Mouse (Mus musculus) spleen, postnatal 4 days (tissue): ENCODE measurements around the gene Fibp.
A peak's percentile ranks its signal among the peaks of the same experiment; 100 is the strongest.

Experiments used
- DNase-seq, 2 experiments: peaks; one replicate each; pipeline ENCODE4 v3.0.0; 2022; ENCODE audit warnings: low spot score in 2 of 2

Fibp gene

DNA sequence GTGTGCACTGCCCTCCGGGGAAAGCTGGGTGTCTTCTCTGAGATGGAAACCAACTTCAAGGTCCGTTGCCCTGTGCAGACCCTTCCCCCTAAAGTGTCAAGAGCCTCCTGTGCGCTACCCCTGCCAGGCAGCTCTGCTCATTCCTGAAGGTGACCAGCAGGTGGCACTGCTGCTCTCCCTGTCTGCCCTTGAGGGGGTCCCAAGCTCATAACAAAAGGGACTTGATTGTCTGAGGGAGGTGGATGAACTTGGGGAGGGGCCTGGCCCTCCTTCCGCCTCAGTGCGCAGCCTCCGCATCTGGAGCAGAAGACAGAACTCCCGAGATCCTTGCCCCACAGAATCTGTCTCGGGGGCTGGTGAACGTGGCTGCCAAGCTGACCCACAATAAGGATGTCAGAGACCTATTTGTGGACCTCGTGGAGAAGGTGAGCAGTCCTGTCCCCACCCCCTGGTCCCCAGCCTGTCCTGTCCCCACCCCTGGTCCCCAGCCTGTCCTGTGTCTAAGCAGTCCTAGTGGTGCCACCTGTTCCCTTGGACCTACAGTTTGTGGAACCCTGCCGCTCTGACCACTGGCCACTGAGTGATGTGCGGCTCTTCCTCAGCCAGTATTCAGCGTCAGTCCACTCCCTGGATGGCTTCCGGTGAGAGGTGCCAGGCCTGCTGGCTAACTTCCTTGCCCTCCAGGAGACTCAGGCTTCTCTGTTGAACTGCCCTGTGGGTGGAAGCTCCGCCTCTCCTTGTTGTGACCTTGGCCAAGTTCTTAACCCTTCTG, 3.6 kb downstream of the Fibp start:
- peak in 1 of 2 experiments; percentile 83 for DNase-seq

DNA sequence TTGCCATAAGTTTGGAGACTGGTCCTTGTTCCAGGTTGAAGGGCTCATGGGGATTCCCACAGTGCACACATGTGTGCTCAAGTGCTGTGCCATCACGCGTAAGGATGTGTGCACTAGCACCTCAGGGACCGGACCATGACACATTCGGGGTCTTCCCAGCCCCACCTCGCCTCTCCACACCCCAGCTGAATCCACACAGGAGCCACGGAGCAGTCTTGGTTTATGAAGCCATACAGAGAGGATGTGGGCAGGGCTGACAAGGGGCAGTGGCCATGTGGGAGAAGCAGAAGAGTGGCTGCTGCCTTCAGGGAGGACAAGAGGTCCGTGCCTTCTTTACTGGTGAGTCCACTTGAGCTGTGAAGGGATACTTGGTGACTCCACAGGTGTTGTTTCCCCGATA, 4.6 kb downstream of the Fibp start:
- no peak for DNase-seq

DNA sequence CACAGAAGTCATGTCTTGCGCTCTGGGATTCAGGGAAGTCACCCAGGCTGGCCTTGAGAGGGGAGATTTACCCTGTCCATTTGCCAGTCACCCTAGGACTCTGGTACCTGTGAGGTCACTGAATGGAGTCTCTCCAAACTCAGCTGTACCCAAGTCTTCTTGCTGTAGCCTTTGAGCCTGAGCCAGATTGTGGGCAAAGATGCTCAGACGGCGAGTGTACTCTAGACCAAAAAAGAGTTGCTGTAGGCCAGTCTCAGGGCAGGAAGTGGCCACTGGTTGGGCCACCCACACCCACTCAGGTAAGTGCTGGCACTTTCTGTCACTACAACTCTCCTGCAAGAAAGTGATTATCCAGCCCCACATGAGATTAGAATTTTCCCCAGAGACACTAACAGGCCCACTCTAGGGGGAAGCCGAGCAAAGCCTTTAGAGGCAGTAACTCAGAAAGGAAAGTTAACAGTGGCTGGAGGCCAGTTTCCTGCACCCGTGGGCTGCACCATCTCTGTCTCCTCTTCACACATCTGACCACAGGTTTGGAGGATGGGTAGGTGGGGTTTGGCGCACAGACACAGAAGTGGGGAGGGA, 6.6 kb downstream of the Fibp start:
- DNase-seq = no peak

DNA sequence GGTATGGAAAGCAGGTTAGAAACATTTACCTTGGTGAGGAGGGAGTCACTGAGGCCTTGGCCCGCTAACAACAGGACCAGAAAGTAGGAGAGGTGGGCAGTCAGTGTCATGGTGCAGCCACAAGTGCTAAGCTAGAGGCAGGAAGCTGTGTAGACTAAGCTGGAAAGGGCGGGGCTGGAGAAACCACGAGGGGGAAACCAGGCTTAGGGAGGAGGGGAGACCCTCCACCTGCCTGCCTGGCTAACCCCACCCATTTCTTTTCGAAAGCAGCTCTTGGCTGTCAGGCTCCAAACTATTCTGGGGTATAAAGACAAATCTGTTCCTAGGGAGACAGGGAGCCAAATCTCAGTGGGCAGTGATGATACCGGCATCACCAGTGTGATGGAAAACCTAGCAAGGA, 8.0 kb downstream of the Fibp start, which contains the start of gene Ctsw:
Gene Ctsw (minus strand): TSS at position 134 of the 400 bp plus-strand sequence.
- DNase-seq = no peak

DNA sequence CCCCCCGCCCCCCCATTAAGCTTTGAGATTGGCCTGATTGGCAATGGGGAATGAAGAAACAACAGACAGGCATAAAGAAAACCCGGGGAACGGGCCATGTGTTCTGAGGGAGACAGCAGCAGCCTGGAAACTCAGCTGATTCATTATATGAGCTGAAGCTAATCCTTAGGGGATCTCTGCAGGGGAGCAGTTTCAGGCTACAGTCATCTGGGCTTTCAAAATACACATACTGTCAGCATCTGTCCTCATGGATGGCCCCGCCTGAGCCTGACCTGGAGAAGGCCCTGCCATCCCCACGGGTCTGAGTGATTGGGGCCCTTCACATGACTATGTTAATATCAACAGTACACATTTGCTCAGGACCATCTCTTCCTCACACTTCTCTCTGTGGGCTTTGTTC, 11.4 kb downstream of the Fibp start:
- DNase-seq = no peak

DNA sequence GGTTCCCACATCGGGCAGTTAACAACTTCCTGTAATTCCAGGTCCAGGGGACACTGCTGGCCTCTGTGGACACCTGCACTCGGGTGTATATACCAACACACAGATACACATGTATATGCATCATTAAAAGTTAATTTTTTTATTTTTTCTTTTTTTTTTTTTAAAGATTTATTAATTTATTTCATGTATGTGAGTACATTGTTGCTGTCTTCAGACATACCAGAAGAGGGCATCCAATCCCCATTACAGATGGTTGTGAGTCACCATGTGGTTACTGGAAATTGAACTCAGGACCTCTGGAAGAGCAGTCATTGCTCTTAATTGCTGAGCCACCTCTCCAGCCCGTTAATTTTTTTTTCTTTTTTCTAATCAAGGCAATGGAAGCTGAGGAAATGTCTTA, 12.4 kb downstream of the Fibp start:
- no peak for DNase-seq

DNA sequence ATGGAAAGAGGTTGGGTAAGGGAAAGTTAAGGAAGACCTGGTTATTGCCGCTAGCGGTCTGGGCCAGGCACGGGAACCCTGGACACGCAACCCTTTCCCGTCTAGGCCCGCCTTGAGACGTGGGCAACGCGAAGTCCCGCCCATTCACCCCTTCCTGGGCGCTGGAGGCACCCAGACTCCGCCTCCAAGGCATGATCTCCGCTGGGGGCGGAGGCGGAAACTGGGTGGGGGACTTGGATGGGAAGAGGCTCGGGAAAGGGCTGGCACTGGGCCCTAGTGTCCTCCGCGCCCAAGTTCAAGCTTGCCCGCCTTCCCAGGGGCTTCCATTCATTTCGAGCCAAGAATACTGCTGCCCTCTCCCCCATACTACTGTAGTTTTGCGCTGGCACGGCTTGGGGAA, 13.3 kb downstream of the Fibp start, which contains the start of gene Efemp2:
Gene Efemp2 (plus strand): TSS at position 235 of the 400 bp plus-strand sequence.
- peak in 1 of 2 experiments; percentile 44 for DNase-seq

DNA sequence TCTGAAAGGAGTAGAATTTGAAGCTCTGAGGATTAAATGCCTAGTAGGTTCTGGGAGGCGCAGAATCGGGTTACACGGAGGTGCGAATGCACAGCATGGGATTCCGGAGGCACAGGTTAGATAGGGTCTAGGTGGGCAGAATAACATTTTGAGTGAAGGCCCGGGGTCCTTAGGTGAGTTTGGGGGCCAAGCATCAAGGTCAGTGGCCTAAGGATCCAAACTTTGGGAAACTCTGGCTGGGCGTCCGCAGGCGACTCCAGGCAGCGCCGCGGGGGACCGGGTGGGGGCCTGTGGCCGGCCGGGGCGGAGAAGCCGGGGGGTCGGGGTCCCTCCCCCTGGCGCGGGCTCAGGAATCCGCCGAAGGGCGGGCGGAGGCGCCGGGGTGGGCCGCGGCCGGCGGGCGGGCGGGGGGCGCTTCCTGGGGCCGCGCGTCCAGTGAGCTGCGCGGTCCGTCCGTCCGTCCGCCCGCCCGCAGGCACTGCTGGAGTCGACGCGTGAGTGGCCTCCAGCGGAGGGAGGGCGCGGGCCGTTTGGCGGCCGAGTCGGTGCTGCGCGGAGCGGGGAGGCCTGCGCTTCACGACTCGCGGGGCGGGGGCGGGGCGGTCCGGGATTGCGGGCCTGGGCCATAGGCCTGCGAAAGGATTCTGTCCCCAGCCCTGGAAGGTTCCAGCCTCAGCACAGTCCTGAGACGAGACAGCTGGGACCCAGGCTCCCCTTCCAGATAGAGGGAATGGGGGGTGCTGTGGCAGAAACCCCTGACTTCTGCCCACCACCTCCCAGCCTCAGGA, 14.1 kb downstream of the Fibp start:
- DNase-seq = no peak

DNA sequence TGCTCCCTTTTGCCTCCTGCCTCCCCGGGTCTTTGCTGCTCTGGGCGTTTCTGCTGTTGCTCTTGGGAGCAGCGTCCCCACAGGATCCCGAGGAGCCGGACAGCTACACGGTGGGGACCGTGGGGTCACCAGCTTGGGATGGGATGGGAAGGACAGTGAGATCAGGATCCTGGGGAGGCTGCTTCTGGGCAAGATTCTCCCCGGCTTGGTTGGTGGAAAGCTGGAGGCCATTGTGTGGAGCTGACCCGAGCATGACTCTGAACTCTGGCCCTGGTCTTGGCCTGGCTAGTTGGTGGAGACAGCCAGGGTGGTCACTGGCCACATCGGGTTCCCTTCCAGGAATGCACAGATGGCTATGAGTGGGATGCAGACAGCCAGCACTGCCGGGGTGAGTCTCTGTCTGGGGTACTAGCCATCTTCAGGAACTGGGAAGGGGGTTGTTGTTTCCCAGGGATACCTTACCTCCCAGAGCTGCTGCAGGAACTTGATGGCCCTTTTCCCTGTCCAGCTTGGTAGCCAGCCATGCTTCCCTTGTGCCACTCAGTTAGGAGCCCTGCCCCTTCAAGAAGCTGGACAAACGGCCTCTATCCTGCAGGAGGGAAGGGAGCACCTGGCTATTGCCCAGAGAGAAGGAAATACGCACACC, 14.8 kb downstream of the Fibp start:
- no peak for DNase-seq

DNA sequence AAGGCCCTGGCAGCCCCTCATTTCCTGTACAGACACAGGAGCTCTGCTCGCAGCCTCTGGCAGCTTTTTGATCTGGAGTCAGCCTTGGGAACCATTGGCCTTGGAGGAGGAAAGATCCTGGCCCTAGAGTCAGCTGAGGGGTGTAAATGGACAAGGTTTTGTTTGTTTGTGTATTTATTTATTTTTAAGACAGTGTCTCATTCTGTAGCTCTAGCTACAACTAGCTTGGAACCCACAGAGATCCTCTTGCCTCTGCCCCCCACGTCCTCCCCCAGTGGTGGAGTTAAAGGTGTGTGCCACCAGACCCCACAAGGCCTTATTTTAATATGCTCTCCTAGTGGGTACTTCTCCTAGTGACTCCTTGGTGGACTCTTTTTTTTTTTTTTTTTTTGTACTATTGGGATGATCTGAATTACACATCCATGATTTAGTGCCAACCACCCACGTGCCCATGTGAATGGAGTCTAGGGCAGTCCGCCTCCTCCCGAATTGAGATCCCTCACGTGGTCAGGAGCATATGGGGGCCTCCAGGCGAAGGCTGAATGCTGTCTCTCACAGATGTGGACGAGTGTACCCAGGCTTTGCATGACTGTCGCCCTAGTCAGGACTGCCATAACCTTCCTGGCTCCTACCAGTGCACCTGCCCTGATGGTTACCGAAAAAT, 16.7 kb downstream of the Fibp start:
- DNase-seq = no peak

DNA sequence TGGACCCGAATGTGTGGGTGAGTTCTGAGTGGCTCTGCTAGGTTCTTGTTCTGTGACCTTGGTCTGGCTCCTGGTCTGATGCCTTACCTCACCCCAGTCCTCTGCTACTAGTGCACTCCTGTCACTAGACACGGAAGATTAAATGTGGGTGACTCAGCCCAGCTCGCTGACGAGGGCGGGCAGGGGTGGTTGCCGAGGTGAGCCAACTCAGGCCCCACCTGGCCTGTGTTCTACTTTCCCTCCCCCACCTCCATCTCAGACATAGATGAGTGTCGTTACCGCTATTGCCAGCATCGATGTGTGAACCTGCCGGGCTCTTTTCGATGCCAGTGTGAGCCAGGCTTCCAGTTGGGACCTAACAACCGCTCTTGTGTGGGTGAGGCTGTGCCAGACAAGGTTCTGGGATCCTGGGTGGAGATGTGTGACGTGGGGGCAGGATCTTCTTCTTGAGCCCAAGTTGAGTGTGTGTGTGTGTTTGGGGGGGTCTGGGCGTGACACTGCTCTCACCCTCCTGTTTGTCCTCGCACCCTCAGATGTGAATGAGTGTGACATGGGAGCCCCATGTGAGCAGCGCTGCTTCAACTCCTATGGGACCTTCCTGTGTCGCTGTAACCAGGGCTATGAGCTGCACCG, 17.4 kb downstream of the Fibp start:
- DNase-seq = no peak

DNA sequence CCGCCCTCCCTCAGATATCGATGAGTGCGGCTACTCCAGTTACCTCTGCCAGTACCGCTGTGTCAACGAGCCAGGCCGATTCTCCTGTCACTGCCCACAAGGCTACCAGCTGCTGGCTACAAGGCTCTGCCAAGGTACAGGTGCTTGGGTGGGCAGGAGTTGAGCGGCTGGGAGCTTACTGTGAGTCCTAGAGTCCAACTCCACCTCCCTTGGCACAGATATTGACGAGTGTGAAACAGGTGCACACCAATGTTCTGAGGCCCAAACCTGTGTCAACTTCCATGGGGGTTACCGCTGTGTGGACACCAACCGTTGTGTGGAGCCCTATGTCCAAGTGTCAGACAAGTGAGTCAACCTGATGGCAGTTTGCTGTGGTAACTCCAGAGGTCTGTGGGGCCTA, 19.6 kb downstream of the Fibp start:
- no peak for DNase-seq

DNA sequence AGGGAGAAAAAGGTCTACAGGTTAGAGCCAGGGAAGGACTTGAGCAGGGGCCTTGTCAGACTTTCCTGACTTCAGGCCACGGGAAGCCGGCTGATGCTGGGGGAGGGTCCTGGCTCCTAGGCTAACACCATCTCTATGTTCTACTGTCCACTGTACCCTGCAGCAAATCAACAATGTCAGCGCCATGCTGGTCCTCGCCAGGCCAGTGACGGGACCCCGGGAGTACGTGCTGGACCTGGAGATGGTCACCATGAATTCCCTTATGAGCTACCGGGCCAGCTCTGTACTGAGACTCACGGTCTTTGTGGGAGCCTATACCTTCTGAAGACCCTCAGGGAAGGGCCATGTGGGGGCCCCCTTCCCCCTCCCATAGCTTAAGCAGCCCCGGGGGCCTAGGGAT, 21.0 kb downstream of the Fibp start:
- DNase-seq = no peak

DNA sequence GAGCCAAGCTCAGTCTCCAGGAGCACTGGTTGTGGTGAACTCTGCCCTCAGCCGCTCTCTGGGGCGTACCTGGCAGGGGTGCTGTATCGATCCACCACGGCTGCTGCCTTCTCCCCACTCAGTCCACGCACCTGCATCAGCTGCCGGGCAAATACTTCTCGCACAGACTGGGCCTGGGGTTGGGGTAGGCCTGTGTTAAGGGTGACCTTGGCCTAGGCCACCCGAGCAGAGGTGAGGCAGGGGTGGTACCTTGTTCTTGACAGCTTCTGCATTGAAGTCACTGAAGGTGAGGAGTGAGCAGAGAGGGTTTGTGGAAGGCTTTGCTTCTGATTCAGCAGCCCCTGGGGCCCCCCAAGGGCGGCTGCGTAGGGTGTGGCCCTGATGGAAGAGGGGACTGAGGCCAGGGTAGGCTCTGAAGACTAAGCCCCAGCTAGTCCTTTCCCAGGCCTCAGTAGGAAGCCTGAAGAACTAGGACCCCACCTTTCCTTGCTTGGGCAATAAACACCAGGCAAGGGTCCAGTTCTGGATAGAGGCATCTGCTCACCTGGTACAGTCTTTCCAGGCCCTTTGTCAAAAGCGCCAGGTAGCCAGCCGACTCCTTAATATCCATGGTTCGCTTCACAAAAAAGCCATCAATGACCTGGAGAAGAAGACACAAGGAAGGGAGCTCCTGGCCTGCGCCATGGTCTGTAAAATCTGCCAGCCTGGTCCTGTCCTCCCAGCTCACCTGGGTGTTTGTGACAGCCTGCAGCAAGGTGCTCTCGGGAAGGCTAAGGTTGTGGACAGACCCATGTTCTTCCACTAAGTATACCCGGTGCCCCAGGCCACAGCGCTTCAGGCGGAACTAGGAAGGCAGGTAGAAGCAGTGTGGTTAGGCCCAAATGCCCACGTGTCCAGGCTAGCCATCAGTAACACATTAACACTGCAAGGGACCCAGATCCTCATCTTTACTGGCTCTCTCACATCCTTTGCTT, 23.3 kb downstream of the Fibp start:
- DNase-seq = no peak

DNA sequence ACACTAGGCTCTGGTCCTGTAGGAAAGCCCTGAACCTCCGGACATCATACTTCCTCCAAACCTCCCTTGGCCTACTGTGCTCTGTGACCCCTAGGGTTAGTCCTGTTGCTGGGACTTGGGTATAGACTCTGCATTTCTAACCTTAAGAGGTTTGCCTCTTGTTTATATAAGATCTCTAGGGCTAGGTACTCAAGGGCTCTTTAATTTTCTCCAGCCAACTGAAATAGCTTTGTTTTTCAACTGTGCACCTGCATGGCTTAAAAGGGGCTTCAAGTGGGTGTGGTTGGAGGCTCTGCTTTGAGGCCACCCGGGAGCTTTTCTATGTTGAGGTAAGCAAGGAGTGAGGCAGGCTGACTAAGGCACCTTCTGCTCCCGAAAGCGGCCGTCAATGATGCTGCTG, 24.1 kb downstream of the Fibp start:
- DNase-seq = no peak

DNA sequence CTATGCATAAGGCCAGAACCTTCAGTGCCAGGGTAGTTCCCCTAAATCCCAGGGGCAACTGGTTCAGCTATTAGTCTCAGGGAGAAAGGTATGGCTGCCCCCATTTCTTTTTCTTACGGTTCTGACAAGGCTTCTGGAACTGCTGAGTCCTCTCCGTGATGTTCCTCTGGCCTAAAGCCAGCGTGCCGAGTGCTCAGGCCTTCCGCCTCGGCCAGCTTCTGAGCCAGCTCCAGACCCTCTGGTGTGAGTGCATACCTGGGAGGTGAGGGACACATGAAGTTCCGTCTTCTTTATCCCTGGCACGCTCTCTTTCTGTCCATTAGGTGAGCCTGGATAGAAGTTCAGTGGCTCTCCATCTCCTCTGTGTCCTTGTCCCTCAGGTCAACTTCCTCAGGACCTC, 25.0 kb downstream of the Fibp start:
- DNase-seq = no peak

DNA sequence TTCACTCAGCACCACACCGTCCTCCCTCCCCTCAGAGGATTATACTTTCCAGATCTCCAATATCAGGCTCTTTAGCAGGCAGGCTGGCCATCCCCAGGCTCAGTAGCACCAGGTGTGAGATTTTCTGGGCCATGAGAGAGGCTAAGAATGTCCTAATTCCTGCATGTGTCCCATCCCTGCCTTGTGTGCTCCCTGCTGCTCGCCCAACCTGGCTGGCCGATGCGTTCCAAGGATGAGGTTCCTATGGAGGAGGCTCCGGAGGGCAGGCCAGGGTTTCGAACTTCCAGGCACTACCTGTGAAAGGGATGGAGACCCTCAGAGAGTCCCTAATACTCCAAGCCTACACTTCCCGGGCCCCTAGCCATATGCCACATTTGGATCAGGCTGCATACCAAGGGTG, 25.4 kb downstream of the Fibp start:
- no peak for DNase-seq

DNA sequence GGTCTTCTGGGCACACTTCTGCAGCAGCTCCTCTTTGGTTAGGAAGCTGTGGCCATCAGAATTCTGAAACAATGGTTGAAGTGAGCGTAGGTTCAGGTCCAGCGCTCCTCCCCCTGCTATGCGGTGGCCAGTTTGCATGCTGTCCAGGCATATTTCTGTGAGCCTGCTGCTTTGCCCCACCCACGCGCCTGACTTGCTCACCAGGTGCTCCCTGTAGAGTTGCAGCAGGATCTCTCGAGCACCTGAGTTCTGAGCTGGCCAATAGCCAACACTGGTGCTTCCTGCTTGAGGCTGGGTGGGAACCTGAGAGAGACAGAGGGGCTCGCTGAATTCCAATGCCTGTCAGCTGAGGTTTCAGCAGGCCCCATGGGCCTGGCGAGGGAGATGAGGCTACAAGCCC, 25.9 kb downstream of the Fibp start:
- no peak for DNase-seq

DNA sequence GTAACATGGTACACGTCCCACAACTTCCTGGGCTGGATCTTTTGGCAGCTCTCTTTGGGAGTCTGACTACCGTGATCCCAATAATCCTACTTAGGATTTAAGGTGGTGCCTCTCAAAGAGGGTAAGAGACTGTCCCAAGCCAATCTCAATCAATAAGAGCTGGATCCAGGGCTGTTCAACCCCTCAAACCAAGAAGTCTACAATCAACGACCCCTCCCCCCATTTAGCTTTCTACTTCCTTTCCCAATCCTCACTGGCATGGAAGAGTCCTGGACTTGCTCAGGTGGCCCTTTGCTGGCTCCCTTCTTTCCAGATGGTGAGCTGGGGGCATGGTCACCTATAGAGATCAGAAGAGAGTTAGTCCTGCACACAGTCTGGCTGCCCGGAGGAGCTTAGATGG, 26.4 kb downstream of the Fibp start:
- no peak for DNase-seq
